Mouse (Mus musculus) liver, embryonic 15.5 days (tissue): Measurements from ENCODE around the gene Syne2. TPM values are rescaled to one million over a fixed set of nuclear protein-coding genes. Genes with fewer than 3 reads are reported as not detected.

Experiments
- ATAC-seq: fragments of 200-750 bp; cut with Nextera tagmentation; 2 replicates; pipeline ENCODE4 v1.8.0; 2017; ENCODE audit warnings: moderate number of reproducible peaks, mild to moderate bottlenecking, moderate library complexity; ENCODE audit not compliant: insufficient read depth
- H3K27ac ChIP-seq: fragments of 300-500 bp; sonication (generic); replicated peaks from 2 replicates; pipeline ENCODE4 v1.5.1; 2015; ENCODE audit warnings: mild to moderate bottlenecking, inconsistent platforms
- H3K27me3 ChIP-seq: fragments of 300-500 bp; sonication (generic); 2 replicates; pipeline ENCODE4 v1.6.1; 2015; ENCODE audit warnings: mild to moderate bottlenecking, inconsistent platforms
- H3K36me3 ChIP-seq: fragments of 300-500 bp; sonication (generic); replicated peaks from 2 replicates; pipeline ENCODE4 v1.6.1; 2015; ENCODE audit warnings: moderate library complexity, mild to moderate bottlenecking, inconsistent platforms
- H3K4me1 ChIP-seq: fragments of 300-500 bp; sonication (generic); replicated peaks from 2 replicates; pipeline ENCODE4 v1.6.1; 2015; ENCODE audit warnings: inconsistent platforms
- H3K4me2 ChIP-seq: fragments of 300-500 bp; sonication (generic); 2 replicates; pipeline ENCODE4 v1.6.1; 2015; ENCODE audit warnings: moderate library complexity, mild to moderate bottlenecking, inconsistent platforms
- H3K4me3 ChIP-seq: fragments of 300-500 bp; sonication (generic); replicated peaks from 2 replicates; pipeline ENCODE4 v1.5.1; 2015; ENCODE audit warnings: mild to moderate bottlenecking, inconsistent platforms
- H3K9ac ChIP-seq: fragments of 300-500 bp; sonication (generic); 2 replicates; pipeline ENCODE4 v1.6.1; 2015; ENCODE audit warnings: moderate library complexity, mild to moderate bottlenecking, inconsistent platforms
- H3K9me3 ChIP-seq: fragments of 300-500 bp; sonication (generic); replicated peaks from 2 replicates; pipeline ENCODE4 v1.6.1; 2016; ENCODE audit warnings: inconsistent platforms
- WGBS: fragments of 180-500 bp; shearing (Covaris S2); methylation state at CpG from one replicate; pipeline ENCODE4 v1.1.7; 2015; ENCODE audit warnings: mixed read lengths; ENCODE audit not compliant: insufficient replicate concordance; 5-methylcytosine and 5-hydroxymethylcytosine counted together
- polyA plus RNA-seq: library from polyadenylated mRNA; unstranded; fragments of >200 nt; fragmentation: Nextera tagmentation; extraction: Ambion mirVana; gene quantifications from 2 replicates; pipeline ENCODE4 v1.2.1, GENCODE M21; 2015

Syne2 gene
- polyA plus RNA-seq, 1 experiment from 2014 or later, result 5.1 TPM

DNA sequence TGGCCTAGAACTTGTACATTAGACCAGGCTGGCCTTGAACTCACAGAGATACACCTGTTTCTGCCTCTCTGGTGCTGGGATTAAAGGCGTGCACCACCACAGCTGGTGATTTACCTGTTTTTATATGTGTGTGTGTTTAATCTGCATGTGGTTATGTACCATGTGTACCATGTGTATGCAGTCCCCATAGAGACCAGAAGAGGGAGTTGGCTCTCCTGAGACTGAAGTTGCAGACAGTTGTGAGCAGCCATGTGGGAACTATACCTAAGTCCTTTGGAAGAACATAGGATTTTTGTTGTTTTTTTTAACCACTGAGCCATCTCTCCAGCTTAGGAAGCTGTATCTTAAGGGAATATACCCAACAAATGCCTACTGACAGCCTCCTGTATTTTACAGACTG lies 134.1 kb downstream of the Syne2 start:
- Histone ChIP-seq H3K4me3 (no peak overlapping the region), H3K27me3 (no peaks in the 10 kb centered on the region), H3K27ac (no peak overlapping the region), H3K4me1 (no peaks in the 10 kb centered on the region), H3K9me3 (no peaks in the 10 kb centered on the region), H3K4me2 (no peak overlapping the region), H3K9ac (no peak overlapping the region), H3K36me3 (no peaks in the 10 kb centered on the region)
- no peak for ATAC-seq
- 59% methylated on average over 1 of the region's 1 CpGs for WGBS

DNA sequence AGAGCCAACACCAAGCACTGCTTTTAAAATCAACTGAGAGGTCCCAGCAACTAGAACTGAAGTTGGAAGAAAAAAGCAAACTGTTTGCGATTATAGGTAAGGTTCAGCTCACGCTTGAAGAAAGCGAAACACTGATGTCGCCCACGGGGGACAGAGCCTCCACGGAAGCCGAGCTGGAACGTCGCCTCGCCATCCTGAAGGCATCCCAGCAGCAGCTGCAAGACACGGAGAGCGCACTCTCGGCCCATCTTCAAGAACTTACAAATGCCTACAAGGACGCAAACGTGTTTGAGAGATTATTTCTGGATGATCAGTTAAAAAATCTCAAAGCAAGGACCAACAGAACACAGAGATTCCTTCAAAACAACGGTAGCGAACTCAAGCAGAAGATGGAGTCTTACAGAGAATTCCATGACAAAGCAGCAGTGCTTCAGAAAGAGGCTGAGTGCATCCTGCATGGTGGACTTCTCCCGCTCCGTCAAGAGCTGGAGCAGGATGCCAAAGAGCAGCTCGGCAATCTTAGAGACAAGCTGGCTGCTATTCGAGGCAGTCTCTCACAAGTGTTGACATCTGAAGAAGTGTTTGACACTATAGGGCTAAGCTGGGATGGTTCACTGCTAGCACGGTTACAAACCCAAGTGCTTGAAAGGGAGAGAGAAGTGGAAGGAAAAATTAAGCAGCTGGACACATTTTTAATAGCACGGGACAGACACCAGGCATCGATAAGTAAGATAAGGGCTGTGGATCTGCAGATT lies 148.7 kb downstream of the Syne2 start:
- 77% methylated on average over 24 of the region's 24 CpGs for WGBS
- Histone ChIP-seq H3K9me3 (no peaks in the 10 kb centered on the region), H3K9ac (no peak overlapping the region), H3K27me3 (no peaks in the 10 kb centered on the region), H3K36me3 (no peaks in the 10 kb centered on the region), H3K4me1 (no peaks in the 10 kb centered on the region), H3K4me2 (no peak overlapping the region), H3K27ac (no peak overlapping the region), H3K4me3 (no peak overlapping the region)
- no peak for ATAC-seq

- Histone ChIP-seq H3K27me3 (no peaks in the 10 kb centered on the region), H3K9me3 (no peaks in the 10 kb centered on the region), H3K4me3 (no peak overlapping the region), H3K4me2 (no peak overlapping the region), H3K4me1 (no peaks in the 10 kb centered on the region), H3K27ac (no peak overlapping the region), H3K36me3 (no peaks in the 10 kb centered on the region), H3K9ac (no peak overlapping the region)
- 64% methylated on average over 5 of the region's 5 CpGs for WGBS
- ATAC-seq, result no peak
These were observed 161.1 kb downstream of the Syne2 start for GRCm38 (mm10) chr12:75979079-75979478.

GRCm38 (mm10) chr12:75983336-75983735 lies 165.4 kb downstream of the Syne2 start:
- no peak overlapping the region for H3K9ac ChIP-seq
- ATAC-seq, result no peak
- no peak overlapping the region for H3K4me3 ChIP-seq
- H3K27ac ChIP-seq, result no peak overlapping the region
- WGBS, result 67% methylated on average over 8 of the region's 8 CpGs
- no peaks in the 10 kb centered on the region for H3K36me3 ChIP-seq
- no peak overlapping the region for H3K4me2 ChIP-seq
- no peaks in the 10 kb centered on the region for H3K9me3 ChIP-seq
- H3K4me1 ChIP-seq, result no peaks in the 10 kb centered on the region
- no peaks in the 10 kb centered on the region for H3K27me3 ChIP-seq

DNA sequence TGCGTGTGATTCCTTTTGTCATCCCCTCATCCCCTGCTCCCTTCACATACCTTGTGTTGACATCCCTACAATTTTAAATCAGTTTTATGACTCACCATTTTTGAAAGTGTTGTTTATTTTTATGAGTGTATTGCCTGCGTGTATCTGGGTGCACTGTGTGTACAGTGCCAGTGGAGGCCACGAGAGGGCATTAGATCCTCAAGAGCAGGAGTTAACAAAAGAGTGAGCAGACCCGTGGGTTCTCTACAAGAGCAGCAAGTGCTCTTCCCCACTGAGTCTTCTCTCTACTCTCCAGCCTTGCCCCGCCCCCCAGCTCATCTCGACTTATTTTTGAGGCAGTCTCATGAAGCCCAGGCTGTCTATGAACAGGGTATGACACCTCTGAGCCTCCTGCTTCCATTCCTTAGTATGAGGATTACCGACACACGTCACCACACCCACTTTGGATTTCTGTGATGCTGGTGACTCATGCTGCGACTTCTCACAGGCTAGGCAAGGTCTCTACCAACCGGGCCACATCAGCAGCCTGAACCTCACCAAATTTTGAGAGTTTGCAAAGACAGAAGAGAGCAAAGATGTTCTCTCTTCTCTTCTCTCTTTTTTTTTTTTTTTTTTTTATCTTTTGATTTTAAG lies 174.4 kb downstream of the Syne2 start:
- WGBS, result 66% methylated on average over 10 of the region's 10 CpGs
- Histone ChIP-seq H3K4me3 (no peak overlapping the region), H3K27ac (no peak overlapping the region), H3K4me2 (no peak overlapping the region), H3K4me1 (no peaks in the 10 kb centered on the region), H3K36me3 (peaks cover 6% of the 10 kb centered on the region; the same call in 1 of the 2 replicates), H3K27me3 (no peaks in the 10 kb centered on the region), H3K9me3 (no peaks in the 10 kb centered on the region), H3K9ac (no peak overlapping the region)
- ATAC-seq, result no peak

GRCm38 (mm10) chr12:75992946-75993345 lies 175.0 kb downstream of the Syne2 start:
- no peak overlapping the region for H3K4me2 ChIP-seq
- H3K4me1 ChIP-seq, result no peaks in the 10 kb centered on the region
- H3K9me3 ChIP-seq, result no peaks in the 10 kb centered on the region
- no peak overlapping the region for H3K9ac ChIP-seq
- no peaks in the 10 kb centered on the region for H3K27me3 ChIP-seq
- ATAC-seq, result no peak
- peaks cover 6% of the 10 kb centered on the region; the same call in 1 of the 2 replicates for H3K36me3 ChIP-seq
- WGBS, result 67% methylated on average over 4 of the region's 4 CpGs
- no peak overlapping the region for H3K4me3 ChIP-seq
- H3K27ac ChIP-seq, result no peak overlapping the region

DNA sequence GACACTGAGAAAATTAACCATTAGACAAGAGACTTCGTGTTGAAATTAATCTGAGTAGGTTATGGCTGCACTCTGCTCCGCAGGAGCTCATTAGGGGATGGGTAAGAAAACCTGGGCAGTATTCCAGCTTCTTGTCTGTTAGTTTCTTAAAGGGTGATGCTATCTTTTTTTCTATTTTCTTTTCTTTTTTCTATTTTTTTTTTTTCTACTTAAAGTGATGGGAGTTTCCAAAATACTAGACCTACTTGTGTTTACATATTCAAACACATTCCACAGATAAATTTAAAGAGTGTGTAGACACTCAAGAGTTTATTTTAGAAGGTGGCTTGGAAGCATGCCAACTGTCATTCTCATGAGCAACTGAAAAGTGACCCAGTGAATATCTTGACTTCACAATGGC lies 177.2 kb downstream of the Syne2 start:
- WGBS, result 52% methylated on average over 2 of the region's 2 CpGs

GRCm38 (mm10) chr12:75997547-75997946 lies 179.6 kb downstream of the Syne2 start:
- 73% methylated on average over 5 of the region's 5 CpGs for WGBS
- Histone ChIP-seq H3K9ac (no peak overlapping the region), H3K27me3 (no peaks in the 10 kb centered on the region), H3K27ac (no peak overlapping the region), H3K4me1 (no peaks in the 10 kb centered on the region), H3K4me2 (no peak overlapping the region), H3K36me3 (no peaks in the 10 kb centered on the region), H3K4me3 (no peak overlapping the region), H3K9me3 (no peaks in the 10 kb centered on the region)
- ATAC-seq, result no peak

More for the DNA sequence above, 177.2 kb downstream of the Syne2 start:
- H3K27me3 ChIP-seq, result no peaks in the 10 kb centered on the region
- H3K4me2 ChIP-seq, result no peak overlapping the region
- no peaks in the 10 kb centered on the region for H3K36me3 ChIP-seq
- no peak overlapping the region for H3K27ac ChIP-seq
- no peaks in the 10 kb centered on the region for H3K9me3 ChIP-seq
- H3K4me1 ChIP-seq, result no peaks in the 10 kb centered on the region
- no peak for ATAC-seq
- H3K4me3 ChIP-seq, result no peak overlapping the region
- H3K9ac ChIP-seq, result no peak overlapping the region

DNA sequence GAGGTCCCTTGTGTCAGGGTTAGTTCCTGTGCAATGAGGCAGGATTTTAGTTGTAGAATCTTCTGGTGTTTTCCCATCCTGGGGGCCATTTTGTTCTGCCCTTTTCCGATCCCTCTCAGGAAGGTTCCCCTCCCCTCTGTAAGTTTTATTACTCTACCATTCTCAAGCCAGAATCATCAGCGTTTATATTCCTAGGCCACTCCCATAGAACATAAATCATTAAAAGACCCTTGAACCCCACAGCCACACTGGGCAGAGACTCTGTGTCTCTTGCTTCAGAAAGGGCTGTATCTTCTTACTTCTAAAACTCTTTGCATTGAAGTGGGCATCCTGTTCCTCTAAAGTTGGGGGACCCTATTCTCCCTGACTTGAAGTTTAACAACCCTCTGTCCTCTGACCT lies 180.5 kb downstream of the Syne2 start:
- Histone ChIP-seq H3K4me3 (no peak overlapping the region), H3K27me3 (no peaks in the 10 kb centered on the region), H3K9me3 (no peaks in the 10 kb centered on the region), H3K4me1 (no peaks in the 10 kb centered on the region), H3K27ac (no peak overlapping the region), H3K9ac (no peak overlapping the region), H3K4me2 (no peak overlapping the region), H3K36me3 (no peaks in the 10 kb centered on the region)
- no peak for ATAC-seq
- WGBS, result 53% methylated on average over 2 of the region's 2 CpGs

DNA sequence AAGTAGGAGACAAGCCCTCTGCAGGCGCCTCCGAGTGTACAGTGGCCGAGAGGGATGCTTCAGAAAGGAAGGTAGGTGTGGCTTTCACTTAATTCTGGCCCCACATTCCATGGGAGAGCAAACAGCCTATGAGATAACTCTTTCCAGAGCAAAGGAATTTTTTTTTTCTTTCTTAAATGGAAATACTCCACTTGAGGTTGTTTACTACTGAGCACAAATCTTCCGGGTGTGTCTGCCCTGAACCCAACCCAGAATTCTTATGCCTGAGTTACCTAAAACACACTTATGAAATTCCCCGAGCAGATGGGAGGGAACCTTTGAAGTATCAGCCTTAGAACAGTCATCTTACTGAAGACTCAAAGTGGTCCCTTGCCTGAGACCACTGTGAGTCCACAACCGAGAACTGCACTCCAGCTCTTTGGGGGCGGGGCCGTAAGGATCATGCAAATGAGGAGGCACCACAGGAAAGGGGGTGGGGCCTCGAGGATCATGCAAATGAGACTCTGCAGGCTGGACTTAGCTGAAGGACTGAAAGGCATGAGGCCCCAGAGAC lies 186.8 kb downstream of the Syne2 start:
- WGBS, result 49% methylated on average over 9 of the region's 9 CpGs
- ATAC-seq, result no peak

DNA sequence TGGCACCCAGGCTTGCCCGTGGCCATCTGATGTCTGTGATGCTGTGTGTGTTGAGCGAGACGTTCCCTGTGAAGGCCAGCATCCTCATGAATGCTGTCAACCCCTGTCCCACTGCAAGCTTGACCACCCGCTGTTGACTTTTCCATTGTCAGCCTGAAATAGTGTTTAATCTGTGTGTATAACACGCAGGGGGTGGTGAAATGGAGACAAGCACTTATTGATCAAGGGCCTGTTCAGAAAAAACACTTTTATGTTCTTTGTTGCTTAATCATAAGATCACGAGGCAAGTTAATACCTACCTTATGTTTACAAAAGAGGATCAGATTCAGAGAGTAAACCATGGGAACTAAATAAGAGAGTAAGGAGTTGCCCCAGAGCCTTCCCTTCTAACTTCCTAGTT lies 191.1 kb downstream of the Syne2 start:
- Histone ChIP-seq H3K36me3 (no peaks in the 10 kb centered on the region), H3K4me1 (no peaks in the 10 kb centered on the region), H3K4me3 (no peak overlapping the region), H3K9me3 (no peaks in the 10 kb centered on the region), H3K27ac (no peak overlapping the region), H3K9ac (no peak overlapping the region), H3K27me3 (no peaks in the 10 kb centered on the region), H3K4me2 (no peak overlapping the region)
- no peak for ATAC-seq
- WGBS, result 63% methylated on average over 6 of the region's 6 CpGs

More for the DNA sequence above, 186.8 kb downstream of the Syne2 start:
- Histone ChIP-seq H3K9me3 (no peaks in the 10 kb centered on the region), H3K4me1 (no peaks in the 10 kb centered on the region), H3K4me2 (no peak overlapping the region), H3K36me3 (no peaks in the 10 kb centered on the region), H3K4me3 (no peak overlapping the region), H3K27me3 (no peaks in the 10 kb centered on the region), H3K9ac (no peak overlapping the region), H3K27ac (no peak overlapping the region)
